Mouse (Mus musculus) brain, adult 2 months (tissue): ENCODE measurements at regions not wholly inside any gene's neighbourhood (a gene's known extent, or its start where the extent isn't known, plus 50 kb on each side); places are given as distances from the start of the nearest gene placed in this dataset.
"Not testable (repeated sequence)": the region's sequence is repeated elsewhere in the genome, so short reads cannot be mapped to it uniquely, and the experiment has no call there.

Experiments used
- DNase-seq: peaks from one replicate; pipeline ENCODE4 v3.0.0; 2011; ENCODE audit warnings: low read depth, low spot score

DNA sequence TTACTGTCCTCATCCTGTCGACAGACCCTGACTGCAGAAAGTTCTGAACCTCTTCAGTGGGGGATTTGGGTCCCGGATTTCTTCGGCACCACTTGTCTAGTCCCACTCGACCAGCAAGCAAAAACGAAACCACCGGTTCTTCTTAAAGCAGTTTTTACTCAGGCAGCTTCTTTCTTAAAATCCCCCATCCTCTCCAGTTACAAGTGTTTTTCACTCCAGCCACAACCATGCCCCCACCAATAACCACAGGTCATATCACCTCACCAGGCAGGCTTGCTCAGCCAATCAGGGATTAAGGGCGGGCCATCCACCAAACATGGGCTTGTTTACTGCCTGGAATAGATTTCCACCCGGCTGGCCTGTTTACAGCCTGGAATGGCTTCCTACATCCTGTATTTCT is 874.7 kb upstream of the Tmeff2 start:
- not testable (repeated sequence) for DNase-seq

GRCm38 (mm10) chr1:50035261-50035660 is 865.2 kb upstream of the Tmeff2 start:
- DNase-seq = peak; percentile 31

GRCm38 (mm10) chr1:50045816-50046215 is 854.6 kb upstream of the Tmeff2 start:
- no peak for DNase-seq

DNA sequence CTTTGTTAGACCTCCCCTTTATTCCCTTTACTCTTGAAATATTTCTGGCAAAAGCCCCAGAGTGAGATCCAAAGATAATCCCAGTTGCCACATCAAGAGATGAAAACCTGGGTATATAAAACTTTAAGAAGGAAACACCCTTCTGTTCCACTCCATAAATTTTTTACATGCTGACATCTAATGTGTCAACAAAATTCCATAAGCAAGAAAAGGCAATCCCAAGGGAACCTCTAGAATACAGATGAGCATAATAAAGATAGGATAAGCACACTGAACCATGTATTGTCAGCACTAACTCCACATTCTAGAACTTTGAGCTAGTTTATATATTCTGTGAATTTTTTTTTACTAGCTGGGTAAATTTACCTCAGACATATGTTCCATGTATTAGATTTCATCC is 810.7 kb upstream of the Tmeff2 start:
- no peak for DNase-seq
